Mouse (Mus musculus): ENCODE measurements at regions not wholly inside any gene's neighbourhood (a gene's known extent, or its start where the extent isn't known, plus 50 kb on each side); places are given as distances from the start of the nearest gene placed in this dataset.

DNA sequence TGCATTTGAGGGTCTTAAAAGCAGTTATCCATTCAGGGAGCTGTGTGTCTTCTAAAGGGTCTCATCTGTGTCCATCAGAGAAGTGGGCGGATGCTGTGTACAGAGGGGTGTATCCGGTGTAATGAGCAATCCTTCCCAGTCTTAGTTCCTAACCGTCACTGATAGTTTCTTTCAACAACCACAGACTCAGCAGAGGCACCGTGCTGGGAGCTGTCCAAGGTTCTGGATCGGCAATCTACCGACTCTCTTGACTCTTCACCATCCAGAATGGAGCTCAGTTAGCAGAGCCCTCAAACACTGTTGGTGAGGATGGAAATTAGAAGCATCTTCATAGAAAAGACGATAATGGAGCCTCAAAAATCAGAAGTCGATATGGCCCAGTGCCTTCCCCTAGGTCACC is 293.1 kb downstream of the Ajap1 start:
- no peak for TF ChIP-seq CTCF (IDR thresholded peaks at IDR 0.05; ENCODE audit: low read depth)
- H3K36me3 ChIP-seq (ENCODE audit: insufficient read depth): no peaks in the 10 kb centered on the region
- H3K4me1 ChIP-seq (ENCODE audit: insufficient read depth): no peaks in the 10 kb centered on the region
- peak; percentile 65; the same call in 1 of the 2 replicates for ATAC-seq (ENCODE audit: insufficient read depth)
- peak; percentile 91 for DNase-seq
- WGBS: 7% methylated on average over 8 of the region's 8 CpGs
- H3K9me3 ChIP-seq (ENCODE audit: low read depth, low read length): no peaks in the 10 kb centered on the region
- H3K4me2 ChIP-seq: no peak overlapping the region
- H3K27ac ChIP-seq (ENCODE audit: low read depth): no peak overlapping the region
- no peak overlapping the region for H3K4me3 ChIP-seq (ENCODE audit: low read depth, low read length)
- no peak overlapping the region for H3K9ac ChIP-seq
- H3K27me3 ChIP-seq (ENCODE audit: insufficient read depth, low read length): no peaks in the 10 kb centered on the region

DNA sequence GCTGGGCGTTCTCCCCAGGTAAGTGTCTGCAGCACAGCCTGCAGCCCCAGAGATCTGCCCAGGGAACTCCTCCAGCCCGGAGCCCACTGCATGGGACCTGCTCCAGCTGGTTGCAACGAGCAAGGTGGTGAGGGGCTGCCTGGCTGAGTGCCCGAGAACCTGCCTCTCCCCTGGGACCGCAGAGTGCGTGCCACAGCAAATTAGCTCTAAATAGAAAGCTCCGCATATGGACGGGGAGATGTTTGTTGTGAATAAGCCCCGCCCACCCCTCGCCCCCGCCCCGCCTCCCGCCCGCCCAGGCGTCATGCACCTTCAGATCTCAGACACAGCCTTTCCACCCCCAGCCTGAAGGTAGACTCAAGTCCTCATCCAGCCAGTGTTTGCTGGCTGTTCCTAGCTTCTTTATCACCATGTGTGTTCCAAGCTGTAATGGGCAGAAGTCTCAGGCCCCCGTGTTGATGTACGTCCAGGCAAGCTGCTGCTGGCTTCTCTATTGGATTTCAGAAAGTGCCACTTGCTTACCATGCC is 294.0 kb downstream of the Ajap1 start:
- ATAC-seq (ENCODE audit: insufficient read depth) (no peak), DNase-seq (no peak)
- no peak overlapping the region for H3K27ac ChIP-seq (ENCODE audit: low read depth)
- no peak for TF ChIP-seq CTCF (IDR thresholded peaks at IDR 0.05; ENCODE audit: low read depth)
- H3K27me3 ChIP-seq (ENCODE audit: insufficient read depth, low read length): no peaks in the 10 kb centered on the region
- H3K9me3 ChIP-seq (ENCODE audit: low read depth, low read length): no peaks in the 10 kb centered on the region
- no peaks in the 10 kb centered on the region for H3K36me3 ChIP-seq (ENCODE audit: insufficient read depth)
- no peak overlapping the region for H3K9ac ChIP-seq
- WGBS: under 1% methylated on average over 17 of the region's 17 CpGs
- H3K4me3 ChIP-seq (ENCODE audit: low read depth, low read length): no peak overlapping the region
- no peak overlapping the region for H3K4me2 ChIP-seq
- H3K4me1 ChIP-seq (ENCODE audit: insufficient read depth): no peaks in the 10 kb centered on the region

DNA sequence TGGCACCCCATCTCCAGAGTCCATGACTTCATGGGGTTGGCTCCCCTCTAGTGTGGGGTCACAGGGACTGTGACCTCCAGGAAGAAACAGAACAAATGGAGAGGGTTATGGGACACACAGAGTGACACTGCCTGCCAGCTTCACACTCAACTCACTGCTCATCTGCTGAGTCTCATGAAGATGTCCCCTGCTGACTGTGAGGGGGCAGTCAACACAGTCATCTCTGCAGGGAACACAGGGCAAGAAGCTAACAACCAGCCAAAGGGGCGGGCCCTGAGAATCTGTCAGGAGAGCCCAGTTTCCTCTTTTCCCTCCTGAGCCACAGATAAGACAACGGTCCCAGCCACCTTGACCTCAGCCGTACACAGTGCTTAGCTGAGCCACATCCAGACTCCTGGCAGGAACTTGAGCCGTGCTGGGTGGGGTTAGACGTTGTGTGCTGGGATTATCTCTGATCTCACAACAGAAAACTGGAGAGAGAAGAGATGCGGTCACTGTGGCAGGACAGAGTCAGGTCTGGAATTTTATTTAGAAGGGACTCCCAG is 294.6 kb downstream of the Ajap1 start:
- no peaks in the 10 kb centered on the region for H3K9me3 ChIP-seq (ENCODE audit: low read depth, low read length)
- no peak overlapping the region for H3K9ac ChIP-seq
- no peak overlapping the region for H3K27ac ChIP-seq (ENCODE audit: low read depth)
- no peaks in the 10 kb centered on the region for H3K36me3 ChIP-seq (ENCODE audit: insufficient read depth)
- H3K4me1 ChIP-seq (ENCODE audit: insufficient read depth): no peaks in the 10 kb centered on the region
- TF ChIP-seq CTCF (IDR thresholded peaks at IDR 0.05; ENCODE audit: low read depth): no peak
- no peak overlapping the region for H3K4me3 ChIP-seq (ENCODE audit: low read depth, low read length)
- no peak overlapping the region for H3K4me2 ChIP-seq
- no peak for ATAC-seq (ENCODE audit: insufficient read depth)
- H3K27me3 ChIP-seq (ENCODE audit: insufficient read depth, low read length): no peaks in the 10 kb centered on the region
- no peak for DNase-seq
- WGBS: under 1% methylated on average over 6 of the region's 6 CpGs

DNA sequence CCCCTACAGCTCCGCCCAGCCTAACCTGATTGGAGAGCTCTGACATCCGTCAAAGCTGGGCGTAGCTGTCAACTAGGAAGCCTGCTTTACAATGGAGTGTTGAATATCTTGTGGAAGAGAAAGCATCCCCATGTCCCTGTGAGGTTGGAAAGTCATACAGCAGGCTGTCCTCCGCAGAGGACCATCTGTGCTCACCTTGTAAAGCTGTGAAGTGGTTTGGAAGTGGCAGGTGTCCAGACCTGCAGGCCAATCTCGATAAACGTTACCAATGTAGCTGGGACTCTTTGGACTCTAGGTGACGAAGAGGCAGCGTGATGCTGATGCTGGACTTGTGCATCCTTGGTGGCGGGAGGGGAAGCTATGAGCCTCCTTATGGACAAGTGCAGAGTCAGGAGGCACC is 305.1 kb downstream of the Ajap1 start:
- no peaks in the 10 kb centered on the region for H3K4me1 ChIP-seq (ENCODE audit: insufficient read depth)
- no peak for DNase-seq
- no peak overlapping the region for H3K4me3 ChIP-seq (ENCODE audit: low read depth, low read length)
- H3K9ac ChIP-seq: no peak overlapping the region
- 89% methylated on average over 9 of the region's 9 CpGs for WGBS
- no peaks in the 10 kb centered on the region for H3K27me3 ChIP-seq (ENCODE audit: insufficient read depth, low read length)
- H3K27ac ChIP-seq (ENCODE audit: low read depth): no peak overlapping the region
- TF ChIP-seq CTCF (IDR thresholded peaks at IDR 0.05; ENCODE audit: low read depth): no peak
- no peak for ATAC-seq (ENCODE audit: insufficient read depth)
- no peaks in the 10 kb centered on the region for H3K36me3 ChIP-seq (ENCODE audit: insufficient read depth)
- no peak overlapping the region for H3K4me2 ChIP-seq
- H3K9me3 ChIP-seq (ENCODE audit: low read depth, low read length): no peaks in the 10 kb centered on the region

DNA sequence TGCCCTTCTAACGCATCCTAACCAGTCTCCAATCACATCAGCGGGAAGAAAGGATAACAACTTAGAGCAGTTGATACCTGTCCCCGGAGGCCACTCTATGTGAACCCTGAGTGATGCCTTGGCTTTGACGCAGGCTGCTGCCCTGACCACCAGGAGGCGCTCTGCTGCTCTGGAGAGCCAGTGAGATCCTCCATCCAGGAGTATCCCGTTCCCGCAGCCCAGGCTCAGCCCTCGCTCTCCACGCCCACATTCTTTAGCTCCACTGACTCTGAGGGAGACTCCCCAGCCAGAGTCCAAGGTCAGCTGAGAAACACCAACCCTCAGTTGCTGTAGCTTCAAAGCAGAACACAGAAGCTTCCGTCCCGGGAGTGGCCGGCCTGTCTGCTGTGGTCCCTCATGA is 307.0 kb downstream of the Ajap1 start:
- H3K4me1 ChIP-seq (ENCODE audit: insufficient read depth): no peaks in the 10 kb centered on the region
- no peaks in the 10 kb centered on the region for H3K9me3 ChIP-seq (ENCODE audit: low read depth, low read length)
- no peak overlapping the region for H3K4me3 ChIP-seq (ENCODE audit: low read depth, low read length)
- no peaks in the 10 kb centered on the region for H3K36me3 ChIP-seq (ENCODE audit: insufficient read depth)
- no peak overlapping the region for H3K27ac ChIP-seq (ENCODE audit: low read depth)
- no peak for ATAC-seq (ENCODE audit: insufficient read depth)
- H3K9ac ChIP-seq: no peak overlapping the region
- DNase-seq: peak; percentile 50
- no peak overlapping the region for H3K4me2 ChIP-seq
- TF ChIP-seq CTCF (IDR thresholded peaks at IDR 0.05; ENCODE audit: low read depth): peak; percentile 55
- WGBS: 7% methylated on average over 12 of the region's 12 CpGs
- H3K27me3 ChIP-seq (ENCODE audit: insufficient read depth, low read length): no peaks in the 10 kb centered on the region

DNA sequence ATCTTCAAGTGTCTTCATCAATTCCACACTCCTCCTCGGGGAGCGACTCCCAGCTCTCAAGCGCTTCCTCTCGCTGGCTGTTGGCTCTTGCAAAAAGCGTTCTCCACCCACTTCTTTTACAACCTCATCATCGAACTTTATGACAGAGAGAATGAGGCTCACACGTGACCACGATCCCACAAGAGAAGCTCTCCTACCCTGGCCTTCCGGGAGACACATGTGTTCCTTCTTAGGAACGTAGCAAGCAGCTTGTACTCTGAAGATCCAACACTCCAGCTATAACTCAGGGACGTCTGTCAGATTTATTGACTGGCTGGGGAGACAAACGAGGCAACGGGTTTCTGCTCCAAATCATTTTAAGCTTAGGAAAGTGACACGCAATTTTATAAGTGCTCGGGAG is 307.5 kb downstream of the Ajap1 start:
- TF ChIP-seq CTCF (IDR thresholded peaks at IDR 0.05; ENCODE audit: low read depth): no peak
- DNase-seq: no peak
- H3K4me1 ChIP-seq (ENCODE audit: insufficient read depth): no peaks in the 10 kb centered on the region
- no peak overlapping the region for H3K4me2 ChIP-seq
- H3K4me3 ChIP-seq (ENCODE audit: low read depth, low read length): no peak overlapping the region
- H3K27me3 ChIP-seq (ENCODE audit: insufficient read depth, low read length): no peaks in the 10 kb centered on the region
- no peak overlapping the region for H3K9ac ChIP-seq
- H3K36me3 ChIP-seq (ENCODE audit: insufficient read depth): no peaks in the 10 kb centered on the region
- H3K9me3 ChIP-seq (ENCODE audit: low read depth, low read length): no peaks in the 10 kb centered on the region
- ATAC-seq (ENCODE audit: insufficient read depth): no peak
- H3K27ac ChIP-seq (ENCODE audit: low read depth): no peak overlapping the region
- 80% methylated on average over 15 of the region's 15 CpGs for WGBS

DNA sequence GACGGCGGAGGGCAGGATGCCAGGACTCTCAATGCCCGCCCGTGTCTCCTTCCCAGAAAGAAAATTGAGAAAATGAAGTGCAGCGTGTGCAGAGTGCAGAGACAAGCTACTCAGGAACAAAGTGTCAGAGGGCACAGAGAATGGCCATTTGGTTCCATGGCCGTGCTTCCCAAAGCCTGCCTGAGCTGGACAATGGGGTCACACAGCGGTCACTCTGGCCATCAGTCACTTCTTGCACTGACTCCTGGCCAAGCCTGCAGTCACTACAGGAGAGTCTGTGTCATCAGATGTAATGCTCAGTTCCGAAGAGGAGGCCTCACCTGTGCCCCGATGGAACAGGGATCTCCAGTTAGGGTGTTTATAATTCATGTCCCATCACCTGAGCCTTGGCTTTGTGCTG is 312.6 kb downstream of the Ajap1 start:
- Histone ChIP-seq H3K27ac (ENCODE audit: low read depth) (no peak overlapping the region), H3K36me3 (ENCODE audit: insufficient read depth) (no peaks in the 10 kb centered on the region), H3K4me2 (no peak overlapping the region), H3K4me1 (ENCODE audit: insufficient read depth) (no peaks in the 10 kb centered on the region), H3K9me3 (ENCODE audit: low read depth, low read length) (no peaks in the 10 kb centered on the region), H3K9ac (no peak overlapping the region), H3K27me3 (ENCODE audit: insufficient read depth, low read length) (no peaks in the 10 kb centered on the region), H3K4me3 (ENCODE audit: low read depth, low read length) (no peak overlapping the region)
- WGBS: 45% methylated on average over 9 of the region's 9 CpGs
- TF ChIP-seq CTCF (IDR thresholded peaks at IDR 0.05; ENCODE audit: low read depth): no peak
- DNase-seq (no peak), ATAC-seq (ENCODE audit: insufficient read depth) (no peak)

DNA sequence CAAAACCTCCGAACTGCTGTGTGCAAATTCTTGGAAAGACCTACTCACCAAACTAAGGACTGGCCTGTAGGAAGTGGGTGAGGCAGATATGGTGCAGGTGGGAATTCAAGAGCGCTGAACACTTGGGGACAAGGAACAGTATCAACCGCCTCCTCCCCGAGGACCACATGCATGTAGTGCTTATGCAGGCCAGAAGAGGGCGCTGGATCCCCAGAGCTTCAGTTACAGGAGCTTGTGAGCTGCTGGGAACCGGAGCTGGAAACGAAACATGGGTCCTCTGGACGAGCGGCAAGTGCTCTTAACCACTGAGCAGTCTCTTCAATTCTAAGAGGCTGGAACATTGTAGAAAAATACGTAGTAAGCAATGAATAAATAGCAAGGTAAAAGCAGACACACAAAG is 317.8 kb downstream of the Ajap1 start:
- Histone ChIP-seq H3K4me2 (no peak overlapping the region), H3K9me3 (ENCODE audit: low read depth, low read length) (no peaks in the 10 kb centered on the region), H3K27me3 (ENCODE audit: insufficient read depth, low read length) (no peaks in the 10 kb centered on the region), H3K9ac (no peak overlapping the region), H3K4me3 (ENCODE audit: low read depth, low read length) (no peak overlapping the region), H3K27ac (ENCODE audit: low read depth) (no peak overlapping the region), H3K36me3 (ENCODE audit: insufficient read depth) (no peaks in the 10 kb centered on the region), H3K4me1 (ENCODE audit: insufficient read depth) (no peaks in the 10 kb centered on the region)
- DNase-seq (no peak), ATAC-seq (ENCODE audit: insufficient read depth) (no peak)
- TF ChIP-seq CTCF (IDR thresholded peaks at IDR 0.05; ENCODE audit: low read depth): no peak
- WGBS: 86% methylated on average over 10 of the region's 10 CpGs
